Mouse (Mus musculus): Measurements from ENCODE around the gene Htr2c. TPM values are rescaled to one million over a fixed set of nuclear protein-coding genes. Genes with fewer than 3 reads are reported as not detected.

Htr2c gene
- not detected in 2 replicates for polyA plus RNA-seq (2012; rRNA removed; ENCODE audit: low replicate concordance)

GRCm38 (mm10) chrX:146962258-146962913 is at the start of gene Htr2c:
Htr2c (plus strand) TSS chrX:146962513.

Measured in subcutaneous adipose tissue, adult 2 months (tissue).